Mouse (Mus musculus) testis, adult 2 months (tissue): ENCODE measurements at regions not wholly inside any gene's neighbourhood (a gene's known extent, or its start where the extent isn't known, plus 50 kb on each side); places are given as distances from the start of the nearest gene placed in this dataset.

Source experiments
- H3K27ac ChIP-seq: fragments of 200-500 bp; 2 replicates; pipeline ENCODE4 v1.5.1; 2012; ENCODE audit warnings: low read depth, low read length; ENCODE audit not compliant: control insufficient read depth, insufficient read depth
- H3K27me3 ChIP-seq: fragments of 200-500 bp; 2 replicates; pipeline ENCODE4 v1.6.1; 2012; ENCODE audit warnings: mild to moderate bottlenecking, low read length, moderate library complexity; ENCODE audit not compliant: control insufficient read depth, insufficient read depth
- H3K36me3 ChIP-seq: fragments of 200-500 bp; 2 replicates; pipeline ENCODE4 v1.6.1; 2012; ENCODE audit warnings: mild to moderate bottlenecking, low read length; ENCODE audit not compliant: control insufficient read depth, insufficient read depth
- H3K4me1 ChIP-seq: fragments of 200-500 bp; 2 replicates; pipeline ENCODE4 v1.6.1; 2012; ENCODE audit warnings: low read length; ENCODE audit not compliant: control insufficient read depth, insufficient read depth
- H3K4me3 ChIP-seq: fragments of 200-500 bp; 2 replicates; pipeline ENCODE4 v1.5.1; 2012; ENCODE audit warnings: low read depth, mild to moderate bottlenecking, low read length, moderate library complexity, mixed read lengths; ENCODE audit not compliant: control insufficient read depth
- CTCF ChIP-seq: fragments of 200-500 bp; IDR thresholded peaks from 2 replicates; pipeline ENCODE4 v1.5.1; 2012; ENCODE audit warnings: low read depth, mild to moderate bottlenecking, inconsistent platforms, low read length, moderate library complexity; ENCODE audit not compliant: control insufficient read depth, insufficient read depth, insufficient replicate concordance
- POLR2A ChIP-seq: fragments of 200-500 bp; IDR thresholded peaks from 2 replicates; pipeline ENCODE4 v1.6.1; 2012; ENCODE audit warnings: low read depth, mild to moderate bottlenecking, inconsistent platforms, low read length, moderate library complexity; ENCODE audit not compliant: control insufficient read depth

- TF ChIP-seq POLR2A (no peak), CTCF (no peak)
- no peaks in the 10 kb centered on the region for H3K4me1 ChIP-seq
- H3K27ac ChIP-seq: no peak overlapping the region
- H3K27me3 ChIP-seq: no peaks in the 10 kb centered on the region
- H3K4me3 ChIP-seq: no peak overlapping the region
- H3K36me3 ChIP-seq: no peaks in the 10 kb centered on the region
These were observed 163.8 kb downstream of the Kdr start for GRCm38 (mm10) chr5:75814393-75814984.

GRCm38 (mm10) chr5:75812686-75813085, 165.6 kb downstream of the Kdr start:
- Histone ChIP-seq H3K27ac (no peak overlapping the region), H3K27me3 (no peaks in the 10 kb centered on the region), H3K36me3 (no peaks in the 10 kb centered on the region), H3K4me1 (peaks cover 8% of the 10 kb centered on the region), H3K4me3 (no peak overlapping the region)
- TF ChIP-seq POLR2A: no peak
- TF ChIP-seq CTCF: no peak

- Histone ChIP-seq H3K36me3 (no peaks in the 10 kb centered on the region), H3K27me3 (no peaks in the 10 kb centered on the region), H3K4me1 (peaks cover 8% of the 10 kb centered on the region), H3K27ac (no peak overlapping the region), H3K4me3 (peak overlapping the region; percentile 38)
- no peak for TF ChIP-seq CTCF
- TF ChIP-seq POLR2A: no peak
These were observed 169.5 kb downstream of the Kdr start for GRCm38 (mm10) chr5:75808551-75809332.

- Histone ChIP-seq H3K27me3 (no peaks in the 10 kb centered on the region), H3K4me3 (no peak overlapping the region), H3K27ac (no peak overlapping the region), H3K36me3 (no peaks in the 10 kb centered on the region), H3K4me1 (peaks cover 8% of the 10 kb centered on the region)
- no peak for TF ChIP-seq POLR2A
- no peak for TF ChIP-seq CTCF
These were observed 173.2 kb downstream of the Kdr start for GRCm38 (mm10) chr5:75805011-75805410.

- Histone ChIP-seq H3K27ac (no peak overlapping the region), H3K4me1 (peaks cover 8% of the 10 kb centered on the region), H3K36me3 (no peaks in the 10 kb centered on the region), H3K27me3 (no peaks in the 10 kb centered on the region), H3K4me3 (no peak overlapping the region)
- TF ChIP-seq POLR2A (no peak), CTCF (no peak)
These were observed 173.9 kb downstream of the Kdr start for GRCm38 (mm10) chr5:75804340-75804739.

GRCm38 (mm10) chr5:75803012-75803411, 175.2 kb downstream of the Kdr start:
- TF ChIP-seq POLR2A: no peak
- TF ChIP-seq CTCF: no peak
- Histone ChIP-seq H3K4me3 (no peak overlapping the region), H3K27ac (no peak overlapping the region), H3K36me3 (no peaks in the 10 kb centered on the region), H3K4me1 (no peaks in the 10 kb centered on the region), H3K27me3 (no peaks in the 10 kb centered on the region)

GRCm38 (mm10) chr5:75800040-75800989, 177.9 kb downstream of the Kdr start:
- no peak overlapping the region for H3K27ac ChIP-seq

More at GRCm38 (mm10) chr5:75800040-75800989, 177.9 kb downstream of the Kdr start:
- Histone ChIP-seq H3K27me3 (no peaks in the 10 kb centered on the region), H3K36me3 (no peaks in the 10 kb centered on the region), H3K4me3 (no peak overlapping the region), H3K4me1 (no peaks in the 10 kb centered on the region)
- TF ChIP-seq POLR2A (no peak), CTCF (no peak)
